Mouse (Mus musculus): Measurements from ENCODE around the gene Adam1a. TPM values are rescaled to one million over a fixed set of nuclear protein-coding genes. Genes with fewer than 3 reads are reported as not detected.
A peak's percentile ranks its signal among the peaks of the same experiment; 100 is the strongest.

Adam1a gene
- total and polyA plus RNA-seq, 3 experiments, result 0.18 to 4.4 (median 3.0) TPM

- no peak for DNase-seq (ENCODE audit: low spot score)
- ATAC-seq (ENCODE audit: extremely low read depth, insufficient number of reproducible peaks, low FRiP score, poor library complexity, severe bottlenecking), result no peak
- Histone ChIP-seq H3K36me3 (replicated peaks) (no peaks in the 10 kb centered on the region), H3K27me3 (ENCODE audit: insufficient read depth, low read length) (peaks cover 30% of the 10 kb centered on the region), H3K9me3 (replicated peaks) (no peaks in the 10 kb centered on the region), H3K4me3 (ENCODE audit: low read depth, low read length) (no peak overlapping the region), H3K4me1 (ENCODE audit: insufficient read depth, low read depth, low read length) (peaks cover 40% of the 10 kb centered on the region)
- TF ChIP-seq TAL1 (conservative IDR thresholded peaks at IDR 0.05; ENCODE audit: low read depth, low read length), result no peak
- TF ChIP-seq CTCF (IDR thresholded peaks at IDR 0.05; ENCODE audit: low read depth, low read length), result no peak
- TF ChIP-seq GATA1 (IDR thresholded peaks at IDR 0.05; ENCODE audit: borderline replicate concordance, low read length), result no peak
- no peak for TF ChIP-seq POLR2AphosphoS5 (IDR thresholded peaks at IDR 0.05; ENCODE audit: insufficient replicate concordance, low read depth, low read length)
- TF ChIP-seq GATA2 (IDR thresholded peaks at IDR 0.05; ENCODE audit: borderline replicate concordance, low read depth, low read length), result no peak
These were observed 46.3 kb upstream of the Adam1a start for GRCm38 (mm10) chr5:121591417-121592063.

DNA sequence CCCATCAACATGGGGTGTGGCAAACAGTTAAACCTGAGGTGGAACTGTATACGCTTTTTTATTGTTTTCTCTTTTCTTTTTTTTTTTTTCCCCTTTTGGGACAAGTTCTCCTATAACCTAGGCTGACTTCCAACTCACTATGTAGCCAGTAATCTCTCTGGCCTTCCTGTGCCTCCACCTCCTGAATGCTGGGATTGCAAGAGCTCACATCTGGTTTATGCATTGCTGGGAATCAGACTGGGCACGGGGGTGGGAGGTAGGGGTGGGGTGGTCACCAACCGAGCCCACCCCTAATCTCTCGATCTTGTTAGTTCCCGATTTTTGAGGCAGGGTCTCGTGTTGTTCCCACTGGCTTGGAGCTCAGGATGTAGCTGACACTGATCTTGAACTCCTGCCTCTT lies 44.6 kb upstream of the Adam1a start:
- H3K9me3 ChIP-seq (replicated peaks), result no peaks in the 10 kb centered on the region
- peaks cover 22% of the 10 kb centered on the region for H3K27me3 ChIP-seq (ENCODE audit: insufficient read depth, low read length)
- DNase-seq (ENCODE audit: low spot score) (no peak), ATAC-seq (ENCODE audit: extremely low read depth, insufficient number of reproducible peaks, low FRiP score, poor library complexity, severe bottlenecking) (no peak)
- TF ChIP-seq GATA1 (IDR thresholded peaks at IDR 0.05; ENCODE audit: borderline replicate concordance, low read length) (no peak), POLR2AphosphoS5 (IDR thresholded peaks at IDR 0.05; ENCODE audit: insufficient replicate concordance, low read depth, low read length) (no peak)
- peaks cover 37% of the 10 kb centered on the region for H3K4me1 ChIP-seq (ENCODE audit: insufficient read depth, low read depth, low read length)
- H3K4me3 ChIP-seq (ENCODE audit: low read depth, low read length), result no peak overlapping the region
- no peaks in the 10 kb centered on the region for H3K36me3 ChIP-seq (replicated peaks)

- H3K36me3 ChIP-seq (replicated peaks), result no peaks in the 10 kb centered on the region
- no peak overlapping the region for H3K4me3 ChIP-seq (ENCODE audit: low read depth, low read length)
- no peaks in the 10 kb centered on the region for H3K9me3 ChIP-seq (replicated peaks)
- ATAC-seq (ENCODE audit: extremely low read depth, insufficient number of reproducible peaks, low FRiP score, poor library complexity, severe bottlenecking) (no peak), DNase-seq (ENCODE audit: low spot score) (no peak)
- H3K4me1 ChIP-seq (ENCODE audit: insufficient read depth, low read depth, low read length), result peaks cover 26% of the 10 kb centered on the region
- TF ChIP-seq CTCF (IDR thresholded peaks at IDR 0.05; ENCODE audit: low read depth, low read length) (no peak), GATA2 (IDR thresholded peaks at IDR 0.05; ENCODE audit: borderline replicate concordance, low read depth, low read length) (no peak), TAL1 (conservative IDR thresholded peaks at IDR 0.05; ENCODE audit: low read depth, low read length) (no peak), POLR2AphosphoS5 (IDR thresholded peaks at IDR 0.05; ENCODE audit: insufficient replicate concordance, low read depth, low read length) (no peak), GATA1 (IDR thresholded peaks at IDR 0.05; ENCODE audit: borderline replicate concordance, low read length) (no peak)
- H3K27me3 ChIP-seq (ENCODE audit: insufficient read depth, low read length), result peaks cover 10% of the 10 kb centered on the region
These were observed 41.2 kb upstream of the Adam1a start for GRCm38 (mm10) chr5:121586400-121587039.

GRCm38 (mm10) chr5:121585699-121586098 lies 40.4 kb upstream of the Adam1a start:
- H3K4me1 ChIP-seq (ENCODE audit: insufficient read depth, low read depth, low read length), result peaks cover 26% of the 10 kb centered on the region
- no peak overlapping the region for H3K4me3 ChIP-seq (ENCODE audit: low read depth, low read length)
- no peak for TF ChIP-seq CTCF (IDR thresholded peaks at IDR 0.05; ENCODE audit: low read depth, low read length)
- no peak for TF ChIP-seq GATA1 (IDR thresholded peaks at IDR 0.05; ENCODE audit: borderline replicate concordance, low read length)
- no peak for TF ChIP-seq GATA2 (IDR thresholded peaks at IDR 0.05; ENCODE audit: borderline replicate concordance, low read depth, low read length)
- no peak for TF ChIP-seq TAL1 (conservative IDR thresholded peaks at IDR 0.05; ENCODE audit: low read depth, low read length)
- TF ChIP-seq POLR2AphosphoS5 (IDR thresholded peaks at IDR 0.05; ENCODE audit: insufficient replicate concordance, low read depth, low read length), result no peak
- no peak for DNase-seq (ENCODE audit: low spot score)
- no peak for ATAC-seq (ENCODE audit: extremely low read depth, insufficient number of reproducible peaks, low FRiP score, poor library complexity, severe bottlenecking)
- no peaks in the 10 kb centered on the region for H3K36me3 ChIP-seq (replicated peaks)
- no peaks in the 10 kb centered on the region for H3K9me3 ChIP-seq (replicated peaks)
- H3K27me3 ChIP-seq (ENCODE audit: insufficient read depth, low read length), result peaks cover 5% of the 10 kb centered on the region

DNA sequence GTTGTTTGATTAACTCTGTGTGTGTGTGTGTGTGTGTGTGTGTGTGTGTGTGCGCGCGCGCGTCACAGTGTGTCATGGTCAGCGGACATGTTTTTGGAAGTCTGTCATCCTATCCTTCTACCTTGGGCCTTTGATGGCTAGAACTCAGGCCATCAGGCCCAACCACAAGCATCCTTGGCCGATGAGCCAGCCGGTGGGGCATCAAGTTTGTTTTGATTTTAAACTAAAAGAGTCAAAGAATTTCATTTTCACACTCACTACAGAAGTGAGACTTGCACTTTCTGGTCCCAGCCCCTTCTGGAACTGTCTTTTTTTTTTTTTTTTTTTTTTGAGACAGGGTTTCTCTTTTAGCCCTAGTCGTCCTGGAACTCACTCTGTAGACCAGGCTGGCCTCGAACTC lies 39.7 kb upstream of the Adam1a start:
- TF ChIP-seq GATA1 (IDR thresholded peaks at IDR 0.05; ENCODE audit: borderline replicate concordance, low read length) (no peak), POLR2AphosphoS5 (IDR thresholded peaks at IDR 0.05; ENCODE audit: insufficient replicate concordance, low read depth, low read length) (no peak), TAL1 (conservative IDR thresholded peaks at IDR 0.05; ENCODE audit: low read depth, low read length) (no peak), GATA2 (IDR thresholded peaks at IDR 0.05; ENCODE audit: borderline replicate concordance, low read depth, low read length) (no peak), CTCF (IDR thresholded peaks at IDR 0.05; ENCODE audit: low read depth, low read length) (no peak)
- H3K4me1 ChIP-seq (ENCODE audit: insufficient read depth, low read depth, low read length), result peaks cover 26% of the 10 kb centered on the region
- H3K36me3 ChIP-seq (replicated peaks), result no peaks in the 10 kb centered on the region
- ATAC-seq (ENCODE audit: extremely low read depth, insufficient number of reproducible peaks, low FRiP score, poor library complexity, severe bottlenecking), result no peak
- no peak overlapping the region for H3K4me3 ChIP-seq (ENCODE audit: low read depth, low read length)
- peaks cover 5% of the 10 kb centered on the region for H3K27me3 ChIP-seq (ENCODE audit: insufficient read depth, low read length)
- no peak for DNase-seq (ENCODE audit: low spot score)
- no peaks in the 10 kb centered on the region for H3K9me3 ChIP-seq (replicated peaks)

DNA sequence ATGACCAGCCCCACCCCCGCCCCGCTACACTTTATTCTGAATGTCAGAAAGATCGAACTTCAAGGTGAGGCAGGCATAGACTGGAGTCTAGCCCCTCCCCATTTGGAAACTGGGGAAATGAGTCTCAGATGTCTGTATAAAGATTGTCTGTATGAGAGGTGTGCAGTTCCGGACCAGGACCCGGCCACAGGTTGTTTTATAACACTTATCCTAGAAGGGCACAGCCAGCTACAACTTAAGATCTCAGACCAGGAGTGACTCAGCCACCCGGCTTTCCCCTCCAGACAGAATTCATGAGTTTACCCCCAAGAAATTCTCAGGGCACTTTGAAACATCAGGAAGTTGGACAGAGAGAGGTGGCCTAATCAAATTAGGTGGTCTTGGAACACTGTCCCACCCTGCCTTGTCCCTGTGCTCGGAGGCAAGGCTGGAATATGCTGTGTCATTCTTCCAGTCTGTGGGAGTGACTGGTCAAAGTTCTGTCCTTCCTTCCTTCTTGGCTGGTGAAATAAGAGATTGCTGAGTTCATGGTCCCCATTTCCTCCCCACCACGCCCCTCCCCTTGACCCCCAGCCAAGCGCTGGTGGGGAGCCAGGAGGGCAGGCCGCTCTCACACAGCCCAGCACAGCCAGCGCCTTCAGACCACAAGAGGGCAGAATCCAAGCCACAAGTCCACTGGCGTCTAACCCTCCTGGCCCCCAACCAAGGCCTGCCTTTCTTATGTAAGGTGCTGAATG lies 38.7 kb upstream of the Adam1a start:
- Histone ChIP-seq H3K36me3 (replicated peaks) (peaks cover 9% of the 10 kb centered on the region), H3K9me3 (replicated peaks) (no peaks in the 10 kb centered on the region), H3K4me3 (ENCODE audit: low read depth, low read length) (peak overlapping the region; percentile 33; the same call in 1 of the 2 replicates), H3K4me1 (ENCODE audit: insufficient read depth, low read depth, low read length) (peaks cover 26% of the 10 kb centered on the region), H3K27me3 (ENCODE audit: insufficient read depth, low read length) (peaks cover 8% of the 10 kb centered on the region; the same call in 1 of the 2 replicates)
- peak; percentile 74 for ATAC-seq (ENCODE audit: extremely low read depth, insufficient number of reproducible peaks, low FRiP score, poor library complexity, severe bottlenecking)
- no peak for TF ChIP-seq GATA2 (IDR thresholded peaks at IDR 0.05; ENCODE audit: borderline replicate concordance, low read depth, low read length)
- TF ChIP-seq CTCF (IDR thresholded peaks at IDR 0.05; ENCODE audit: low read depth, low read length), result no peak
- no peak for TF ChIP-seq POLR2AphosphoS5 (IDR thresholded peaks at IDR 0.05; ENCODE audit: insufficient replicate concordance, low read depth, low read length)
- DNase-seq (ENCODE audit: low spot score), result peak; percentile 73

Data from G1E (cell line).